Mouse (Mus musculus) layer of hippocampus, adult 2 months (tissue): ENCODE measurements at regions not wholly inside any gene's neighbourhood (a gene's known extent, or its start where the extent isn't known, plus 50 kb on each side); places are given as distances from the start of the nearest gene placed in this dataset.

ENCODE experiments used
- DNase-seq, 2 experiments: peaks; one replicate each; pipeline ENCODE4 v3.0.0; 2022; ENCODE audit warnings: low spot score in 2 of 2
- H3K27ac ChIP-seq: fragments of 200-600 bp; 2 replicates; pipeline ENCODE4 v1.8.1; 2022
- H3K4me3 ChIP-seq: fragments of 200-600 bp; 2 replicates; pipeline ENCODE4 v1.8.1; 2022; ENCODE audit warnings: mild to moderate bottlenecking
- CTCF ChIP-seq: fragments of 200-600 bp; conservative IDR thresholded peaks from 2 replicates; pipeline ENCODE4 v1.8.1; 2022; ENCODE audit warnings: antibody characterized with exemption, mild to moderate bottlenecking, moderate library complexity

DNA sequence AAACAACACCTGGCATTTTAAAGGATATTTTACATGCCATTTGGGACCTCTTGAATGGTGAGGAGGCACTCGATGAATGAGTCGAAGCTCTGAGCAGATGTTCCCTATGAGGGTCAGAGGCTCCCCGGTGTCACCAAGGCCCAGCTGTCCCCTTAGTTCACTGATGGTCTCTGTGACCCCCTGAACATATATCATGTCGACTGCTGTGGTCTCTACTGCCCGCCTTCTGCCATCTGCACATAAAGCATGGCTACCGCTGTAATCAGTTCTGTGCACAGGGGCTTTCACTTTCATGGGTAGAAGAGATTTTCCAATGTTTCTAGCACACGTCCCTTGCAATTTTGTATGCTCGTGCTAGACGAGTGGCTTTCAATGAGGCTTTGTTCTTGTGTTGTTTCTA, 607.8 kb downstream of the Plekhb2 start:
- no peak for DNase-seq
- no peak overlapping the region for H3K4me3 ChIP-seq
- no peak overlapping the region for H3K27ac ChIP-seq
- no peak for TF ChIP-seq CTCF

DNA sequence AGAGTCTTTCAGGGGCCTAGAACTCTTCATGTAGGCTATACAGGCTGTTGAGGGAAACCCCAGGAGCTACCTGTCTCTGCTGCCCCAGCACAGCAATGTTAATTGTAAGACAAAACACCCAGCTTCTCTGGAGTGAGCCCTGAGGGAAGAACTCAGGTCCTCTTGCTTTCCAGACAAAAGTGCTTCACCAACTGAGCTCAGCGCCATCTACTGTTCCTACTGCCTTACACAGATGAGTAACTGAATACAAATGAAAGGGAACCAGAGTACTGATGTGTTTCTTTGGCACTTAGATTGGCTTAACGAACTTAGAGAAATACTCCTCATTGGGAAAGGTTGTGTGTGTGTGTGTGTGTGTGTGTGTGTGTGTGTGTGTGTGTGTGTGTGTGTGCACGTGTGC, 603.1 kb upstream of the Hs6st1 start:
- no peak overlapping the region for H3K27ac ChIP-seq
- peak; percentile 33 to 49 for DNase-seq
- no peak overlapping the region for H3K4me3 ChIP-seq
- peak; percentile 74 for TF ChIP-seq CTCF

DNA sequence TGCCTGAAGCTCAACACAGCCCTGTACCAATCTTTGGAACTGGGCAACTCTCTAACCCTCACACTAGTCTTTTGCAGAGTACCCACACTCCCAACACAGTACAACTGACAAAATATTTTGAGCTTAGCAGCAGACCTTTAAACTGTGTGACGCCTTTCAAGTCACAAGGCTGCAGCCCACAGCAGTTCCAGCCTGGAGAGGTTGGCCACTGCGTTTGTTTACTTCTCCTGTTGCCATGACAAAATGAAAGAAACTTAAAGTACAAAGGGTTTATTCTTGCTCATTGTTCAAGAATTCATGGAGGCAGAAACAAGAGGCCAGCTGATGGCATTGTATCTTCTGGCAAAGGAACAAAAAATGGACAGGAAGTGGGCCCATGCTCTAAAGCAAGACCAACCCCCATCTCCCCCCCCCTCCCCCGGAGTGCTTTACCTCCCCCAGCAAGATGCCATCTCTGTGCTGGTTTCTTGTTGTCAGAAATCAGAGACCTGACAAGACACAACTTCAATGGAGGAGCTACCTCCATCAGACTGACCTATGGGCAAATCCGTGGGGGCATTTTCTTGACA, 598.9 kb upstream of the Hs6st1 start:
- no peak for TF ChIP-seq CTCF
- no peak overlapping the region for H3K27ac ChIP-seq
- DNase-seq: no peak
- no peak overlapping the region for H3K4me3 ChIP-seq

DNA sequence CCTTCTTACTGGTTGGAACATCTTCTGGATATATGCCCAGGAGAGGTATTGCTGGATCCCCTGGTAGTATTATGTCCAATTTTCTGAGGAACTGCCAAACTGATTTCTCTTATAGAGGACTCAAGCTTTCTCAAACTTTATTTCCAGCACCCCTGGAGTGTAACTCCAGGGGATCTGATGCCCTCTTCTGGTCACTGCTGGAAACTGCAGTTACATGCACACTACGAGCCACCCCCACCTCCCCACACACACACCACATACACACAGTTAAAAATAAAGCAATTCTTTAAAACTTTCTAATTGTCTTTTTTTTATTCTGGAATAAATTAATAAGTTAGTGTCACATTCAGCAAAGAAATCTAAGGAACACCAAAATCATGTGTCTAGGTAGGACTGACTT, 589.9 kb upstream of the Hs6st1 start:
- TF ChIP-seq CTCF: peak; percentile 58
- no peak for DNase-seq
- Histone ChIP-seq H3K4me3 (no peak overlapping the region), H3K27ac (no peak overlapping the region)

DNA sequence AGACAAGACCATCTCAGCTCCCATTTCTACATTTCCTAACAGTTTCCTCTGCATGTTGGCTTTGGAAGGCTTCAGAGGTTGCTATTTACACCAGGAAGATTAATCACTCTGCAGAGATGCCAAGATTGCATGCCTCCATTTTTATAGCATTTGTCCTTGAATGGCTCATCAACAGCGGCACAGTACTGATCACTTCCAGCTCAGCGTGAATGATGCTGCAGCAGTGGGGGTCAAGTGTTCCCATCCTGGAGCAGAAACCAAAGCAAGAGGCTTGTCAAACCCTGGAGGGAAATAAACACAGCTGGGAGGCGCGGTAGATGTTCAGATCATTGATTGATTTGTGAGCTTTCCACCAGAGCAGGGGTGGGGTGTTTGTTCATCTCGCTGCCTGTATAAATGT, 572.2 kb upstream of the Hs6st1 start:
- no peak for TF ChIP-seq CTCF
- DNase-seq: peak in 1 of 2 experiments; percentile 6

DNA sequence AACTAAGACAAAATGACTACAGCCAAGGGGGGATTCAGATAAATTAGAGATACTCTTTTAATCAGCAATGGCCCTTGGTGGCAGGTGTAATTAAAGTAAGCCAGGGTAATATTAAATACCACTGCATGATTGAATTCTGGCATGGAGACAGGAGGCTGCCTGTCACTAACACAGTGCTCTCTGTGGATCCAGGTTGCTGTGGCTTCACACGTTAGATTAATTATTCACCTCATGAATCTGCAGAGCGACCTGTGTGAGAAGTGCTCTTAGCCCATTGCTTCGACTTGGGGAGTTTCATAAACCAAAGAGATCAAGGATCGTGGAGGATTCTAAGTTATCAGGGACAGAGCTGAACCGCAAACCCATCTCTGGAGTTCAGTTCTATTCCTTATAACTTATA, 545.2 kb upstream of the Hs6st1 start:
- no peak for TF ChIP-seq CTCF
- DNase-seq: no peak
- Histone ChIP-seq H3K4me3 (no peak overlapping the region), H3K27ac (no peak overlapping the region)

More for the DNA sequence above, 572.2 kb upstream of the Hs6st1 start:
- Histone ChIP-seq H3K4me3 (no peak overlapping the region), H3K27ac (no peak overlapping the region)

DNA sequence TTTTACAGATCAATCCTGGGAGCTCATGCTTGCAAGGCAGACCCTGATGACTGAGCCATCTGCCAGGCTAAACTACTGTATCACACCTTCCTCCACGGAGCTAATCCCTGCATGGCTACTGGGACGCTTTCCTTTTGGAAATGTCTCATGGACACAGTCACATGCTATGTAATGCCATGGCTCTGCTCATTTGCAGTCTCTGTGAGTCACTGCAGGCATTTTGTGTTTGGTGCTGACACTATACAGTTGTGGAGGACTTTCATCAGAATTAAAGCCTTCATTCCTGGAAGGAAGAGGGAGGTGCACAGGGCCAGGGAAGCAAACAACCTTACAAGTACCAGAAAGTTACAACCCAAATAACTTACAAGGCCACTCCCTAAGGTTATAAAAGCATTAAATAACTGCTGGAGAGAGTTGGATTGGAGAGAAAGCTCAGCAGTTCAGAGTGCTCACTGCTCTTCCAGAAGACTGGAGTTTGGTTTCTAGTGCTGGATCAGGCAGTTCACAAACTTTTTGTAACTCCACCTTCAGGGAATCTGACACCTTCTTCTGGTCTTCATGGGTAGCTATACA, 544.3 kb upstream of the Hs6st1 start:
- TF ChIP-seq CTCF: no peak
- H3K4me3 ChIP-seq: no peak overlapping the region
- no peak overlapping the region for H3K27ac ChIP-seq
- no peak for DNase-seq

DNA sequence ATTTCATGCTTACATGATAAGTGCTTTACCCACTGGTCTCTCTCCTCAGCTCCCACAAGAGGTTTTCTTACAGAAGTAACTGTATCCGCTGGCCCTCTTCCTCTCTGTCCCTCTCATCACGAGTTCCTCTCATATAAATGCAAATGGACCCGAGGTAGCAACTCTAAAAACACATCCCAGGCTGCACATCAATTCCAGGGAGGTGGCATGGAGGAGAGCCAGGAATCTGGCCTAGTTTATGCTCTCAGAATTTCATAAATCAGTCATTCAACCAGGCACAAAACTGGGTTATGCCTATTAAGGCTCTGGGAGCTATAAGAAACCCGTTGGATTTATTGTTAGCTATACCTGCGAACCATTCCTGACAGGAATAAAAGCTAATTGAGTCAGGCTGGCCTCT, 543.4 kb upstream of the Hs6st1 start:
- no peak for TF ChIP-seq CTCF
- no peak for DNase-seq
- Histone ChIP-seq H3K4me3 (no peak overlapping the region), H3K27ac (no peak overlapping the region)

DNA sequence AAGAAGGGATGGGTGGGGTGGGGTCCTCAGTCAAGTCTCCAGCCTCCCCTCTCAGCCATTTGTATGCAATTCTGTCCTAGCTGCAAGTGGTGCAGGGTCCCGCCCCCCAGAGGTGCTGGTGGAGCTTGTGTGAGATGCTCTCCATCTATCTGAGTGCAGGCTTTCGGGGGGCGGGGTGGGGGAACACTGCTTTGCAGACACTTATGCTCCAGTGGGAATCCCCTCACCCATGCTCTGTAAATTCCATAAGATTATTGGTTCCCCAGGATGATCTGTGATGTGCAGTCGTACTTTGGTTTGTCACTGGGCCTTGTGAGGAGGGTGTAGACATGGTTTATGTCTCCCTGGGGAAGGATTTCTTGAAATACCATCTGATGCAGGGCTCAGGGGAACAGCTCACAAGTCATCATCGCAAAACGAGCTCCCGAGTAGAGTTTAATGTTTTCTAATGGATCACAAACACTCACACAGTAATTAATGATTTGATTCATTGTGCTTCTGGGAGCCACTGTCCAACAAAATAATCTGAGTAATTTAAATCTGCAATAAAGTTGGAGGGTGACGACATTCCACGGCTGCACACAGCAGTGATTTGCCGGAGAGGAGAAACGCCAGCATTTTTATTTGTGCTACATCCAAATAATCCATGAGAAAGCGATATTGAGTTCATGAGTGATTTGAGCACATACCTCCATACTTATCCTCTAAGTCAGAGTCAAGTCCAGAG, 540.3 kb upstream of the Hs6st1 start:
- H3K27ac ChIP-seq: no peak overlapping the region
- DNase-seq: no peak
- no peak for TF ChIP-seq CTCF
- H3K4me3 ChIP-seq: no peak overlapping the region

DNA sequence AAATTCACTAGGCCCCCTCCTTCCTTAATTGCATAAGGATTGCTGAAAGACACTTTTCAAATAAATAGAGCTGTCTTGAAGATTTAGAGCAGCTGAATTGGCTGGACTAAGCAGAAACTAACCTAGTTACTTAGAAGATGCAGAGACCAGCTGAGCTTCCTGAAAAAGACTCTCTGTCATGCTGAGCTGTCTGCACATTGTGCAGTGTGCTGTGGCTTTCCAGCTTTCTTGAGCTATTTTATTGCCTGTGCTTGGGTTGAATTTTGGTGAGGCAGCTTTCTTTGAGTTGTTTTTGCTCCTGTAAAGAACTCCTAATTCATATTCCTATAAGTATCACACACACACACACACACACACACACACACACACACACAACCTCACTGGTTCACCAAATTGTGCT, 532.7 kb upstream of the Hs6st1 start:
- no peak for DNase-seq
- Histone ChIP-seq H3K27ac (no peak overlapping the region), H3K4me3 (no peak overlapping the region)
- TF ChIP-seq CTCF: no peak

DNA sequence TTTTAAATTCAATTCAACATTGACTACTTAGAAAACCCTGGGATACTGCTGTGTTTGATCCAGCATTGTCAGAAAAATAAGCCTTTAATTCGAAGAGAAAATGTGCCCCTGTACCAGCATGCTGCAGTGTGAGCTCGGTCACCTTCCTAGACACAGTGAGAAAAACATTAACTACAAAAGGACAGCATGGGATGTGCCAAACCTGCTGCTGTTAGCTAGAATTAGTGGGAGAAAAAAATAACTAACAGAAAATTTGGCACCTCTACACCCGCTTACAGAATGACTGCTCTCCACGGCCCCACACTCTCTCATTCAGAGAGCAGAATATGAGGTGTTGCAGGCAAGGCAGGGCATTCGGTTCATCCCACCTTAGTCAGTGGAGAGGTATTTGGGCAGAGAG, 531.9 kb upstream of the Hs6st1 start:
- no peak overlapping the region for H3K27ac ChIP-seq
- no peak overlapping the region for H3K4me3 ChIP-seq
- no peak for TF ChIP-seq CTCF
- no peak for DNase-seq

DNA sequence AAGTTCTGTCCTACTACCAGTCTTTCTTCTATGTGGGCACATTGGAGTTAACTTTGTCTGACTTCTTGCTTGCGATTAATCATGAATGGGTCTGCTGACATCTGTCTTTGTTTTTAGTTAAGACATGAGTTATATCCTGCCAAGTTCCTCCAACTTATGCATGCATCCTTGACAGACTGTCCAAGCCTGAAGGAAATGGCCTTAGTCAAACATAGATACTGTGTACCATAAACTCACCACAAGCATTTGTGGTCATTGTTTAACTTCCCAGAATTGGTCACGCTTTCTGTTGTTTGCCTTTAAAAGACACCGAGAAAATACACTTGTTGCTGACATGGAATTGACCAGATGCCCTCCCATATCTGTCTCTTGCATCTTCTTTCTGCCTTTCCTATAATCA, 519.4 kb upstream of the Hs6st1 start:
- H3K4me3 ChIP-seq: no peak overlapping the region
- no peak for DNase-seq
- no peak for TF ChIP-seq CTCF
- H3K27ac ChIP-seq: no peak overlapping the region

DNA sequence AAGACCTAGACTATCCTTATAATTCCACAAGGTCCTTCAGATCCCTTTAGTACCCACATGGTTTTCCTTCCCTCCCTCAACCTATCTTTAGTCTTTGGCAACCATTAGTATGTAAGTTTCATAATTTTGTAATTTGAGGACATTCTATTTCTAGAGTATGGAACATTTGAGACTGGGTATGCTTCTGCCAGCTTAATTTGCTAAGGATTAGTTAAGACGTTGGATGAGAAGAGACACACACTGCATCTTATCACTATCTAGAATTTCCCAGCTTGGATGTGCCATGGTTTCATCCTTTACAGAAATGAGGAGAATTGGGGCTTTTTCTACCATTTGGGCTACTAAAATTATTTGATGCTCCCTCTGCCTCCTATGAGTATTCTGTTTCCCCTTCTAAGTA, 516.7 kb upstream of the Hs6st1 start:
- no peak overlapping the region for H3K4me3 ChIP-seq
- no peak for TF ChIP-seq CTCF
- no peak overlapping the region for H3K27ac ChIP-seq
- DNase-seq: no peak

DNA sequence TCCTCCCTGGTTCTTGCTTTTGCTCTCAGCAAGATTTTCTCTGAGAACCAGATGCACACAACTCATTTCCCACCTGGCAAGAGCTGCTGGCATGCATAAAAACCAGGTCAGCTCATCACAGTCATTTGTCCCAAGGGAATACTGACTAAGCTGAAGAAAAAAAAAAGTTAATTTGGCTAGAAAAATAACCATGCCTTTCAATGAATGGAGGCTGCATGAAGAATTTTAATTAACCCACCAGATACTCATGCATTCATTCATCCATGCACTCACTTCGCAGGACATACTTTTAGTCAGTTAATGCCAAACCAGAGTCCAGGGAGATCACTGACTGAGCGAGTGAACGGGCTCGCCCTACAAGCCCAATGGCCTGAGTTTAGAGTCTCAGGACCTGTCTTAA, 505.4 kb upstream of the Hs6st1 start:
- DNase-seq: peak; percentile 3 to 10
- no peak overlapping the region for H3K27ac ChIP-seq
- H3K4me3 ChIP-seq: no peak overlapping the region
- TF ChIP-seq CTCF: no peak
